Mouse (Mus musculus) CH12.LX (cell line): Measurements from ENCODE around the gene Tomm40. TPM values are rescaled to one million over a fixed set of nuclear protein-coding genes. Genes with fewer than 3 reads are reported as not detected.
A peak's percentile ranks its signal among the peaks of the same experiment; 100 is the strongest.

Experiments used
- DNase-seq: peaks from one replicate; pipeline ENCODE4 v3.0.0-alpha.2; 2013; ENCODE audit errors: extremely low read depth
- H3K27ac ChIP-seq: 2 replicates; pipeline ENCODE4 v1.5.1; 2012; ENCODE audit warnings: low read depth, mild to moderate bottlenecking, control low read depth, moderate library complexity; ENCODE audit not compliant: insufficient read depth
- H3K27me3 ChIP-seq: replicated peaks from 2 replicates; pipeline ENCODE3; 2012; ENCODE audit warnings: inconsistent platforms
- H3K36me3 ChIP-seq, 2 experiments: replicated peaks in 1 of 2; 2 replicates each; pipeline versions ENCODE3 to v1.6.1; 2012; ENCODE audit warnings: inconsistent platforms in 1 of 2, low read length in 1 of 2, mild to moderate bottlenecking in 1 of 2, mixed read lengths in 1 of 2, moderate library complexity in 1 of 2; ENCODE audit not compliant: control insufficient read depth in 1 of 2, insufficient read depth in 1 of 2
- H3K4me1 ChIP-seq, 2 experiments: 2 replicates each; pipeline ENCODE4 v1.6.1; 2012; ENCODE audit warnings: inconsistent platforms in 1 of 2, moderate library complexity in 1 of 2; ENCODE audit not compliant: insufficient read depth in 2 of 2, control insufficient read depth in 1 of 2
- H3K4me2 ChIP-seq: 2 replicates; pipeline ENCODE4 v1.6.1; 2012; ENCODE audit warnings: low read depth, mild to moderate bottlenecking, control low read depth; ENCODE audit not compliant: poor library complexity, insufficient read depth, severe bottlenecking
- H3K4me3 ChIP-seq, 3 experiments: fragments of 150-350 bp in 1 of 3; sonication (generic) in 1 of 3; replicated peaks in 1 of 3; 2 replicates each; pipeline versions ENCODE3 to v1.5.1; 2011 to 2012; ENCODE audit warnings: low read depth in 2 of 3, low read length in 2 of 3, mild to moderate bottlenecking in 2 of 3, moderate library complexity in 2 of 3, control low read depth in 1 of 3, improper control_type of control experiment in 1 of 3, inconsistent platforms in 1 of 3, mixed read lengths in 1 of 3; ENCODE audit not compliant: poor library complexity in 1 of 3
- H3K79me2 ChIP-seq: replicated peaks from 2 replicates; pipeline ENCODE4 v1.6.1; 2012; ENCODE audit warnings: mild to moderate bottlenecking, moderate library complexity; ENCODE audit not compliant: control insufficient read depth, poor library complexity, insufficient read depth, severe bottlenecking; ENCODE audit errors: extremely low read depth
- H3K9ac ChIP-seq: 2 replicates; pipeline ENCODE4 v1.6.1; 2012; ENCODE audit warnings: low read depth, mild to moderate bottlenecking, control low read depth, moderate library complexity; ENCODE audit not compliant: insufficient read depth
- H3K9me3 ChIP-seq: replicated peaks from 2 replicates; pipeline ENCODE3; 2012; ENCODE audit warnings: low read length, inconsistent platforms, mixed read lengths
- BHLHE40 ChIP-seq: IDR thresholded peaks from 2 replicates; pipeline ENCODE4 v1.6.1; 2011; ENCODE audit warnings: mild to moderate bottlenecking, low read depth, low read length, improper control_type of control experiment
- CHD1 ChIP-seq: IDR thresholded peaks from 2 replicates; pipeline ENCODE4 v1.6.1; 2012; ENCODE audit warnings: low read depth, low read length, improper control_type of control experiment, inconsistent platforms
- CHD2 ChIP-seq: IDR thresholded peaks from 2 replicates; pipeline ENCODE4 v1.6.1; 2011; ENCODE audit warnings: low read length, improper control_type of control experiment
- CTCF ChIP-seq, 2 experiments: IDR thresholded peaks in 1 of 2; conservative IDR thresholded peaks in 1 of 2; 2 replicates each; pipeline ENCODE4 v1.5.1; 2011 to 2012; ENCODE audit warnings: low read depth in 2 of 2, low read length in 2 of 2, improper control_type of control experiment in 1 of 2, inconsistent platforms in 1 of 2, mild to moderate bottlenecking in 1 of 2, moderate library complexity in 1 of 2
- E2F4 ChIP-seq: IDR thresholded peaks from 2 replicates; pipeline ENCODE4 v1.6.1; 2011; ENCODE audit warnings: low read depth, low read length, improper control_type of control experiment; ENCODE audit not compliant: insufficient replicate concordance
- ELF1 ChIP-seq: IDR thresholded peaks from 2 replicates; pipeline ENCODE4 v1.6.1; 2014; ENCODE audit warnings: low read depth, mild to moderate bottlenecking, inconsistent platforms, low read length, improper control_type of control experiment
- EP300 ChIP-seq: IDR thresholded peaks from 2 replicates; pipeline ENCODE4 v1.6.1; 2011; ENCODE audit warnings: low read length, improper control_type of control experiment
- ETS1 ChIP-seq: conservative IDR thresholded peaks from 2 replicates; pipeline ENCODE4 v1.6.1; 2012; ENCODE audit warnings: low read depth, mild to moderate bottlenecking, inconsistent platforms, low read length, improper control_type of control experiment, moderate library complexity
- GABPA ChIP-seq: IDR thresholded peaks from 2 replicates; pipeline ENCODE4 v1.6.1; 2012; ENCODE audit warnings: low read depth, low read length, improper control_type of control experiment, inconsistent platforms; ENCODE audit not compliant: insufficient replicate concordance
- HCFC1 ChIP-seq: IDR thresholded peaks from 2 replicates; pipeline ENCODE4 v1.6.1; 2012; ENCODE audit warnings: low read depth, mild to moderate bottlenecking, inconsistent platforms, low read length, improper control_type of control experiment
- IRF4 ChIP-seq: IDR thresholded peaks from 2 replicates; pipeline ENCODE4 v1.6.1; 2014; ENCODE audit warnings: low read depth, mild to moderate bottlenecking, inconsistent platforms, low read length, improper control_type of control experiment
- JUN ChIP-seq: IDR thresholded peaks from 2 replicates; pipeline ENCODE4 v1.6.1; 2011; ENCODE audit warnings: low read depth, mild to moderate bottlenecking, low read length, improper control_type of control experiment, moderate library complexity; ENCODE audit not compliant: insufficient read depth
- JUND ChIP-seq: conservative IDR thresholded peaks from 2 replicates; pipeline ENCODE4 v1.6.1; 2011; ENCODE audit warnings: low read depth, low read length, improper control_type of control experiment
- KAT2A ChIP-seq: IDR thresholded peaks from 2 replicates; pipeline ENCODE4 v1.6.1; 2012; ENCODE audit warnings: low read length, improper control_type of control experiment, inconsistent platforms; ENCODE audit not compliant: insufficient replicate concordance
- MAFK ChIP-seq: IDR thresholded peaks from 2 replicates; pipeline ENCODE4 v1.6.1; 2011; ENCODE audit warnings: low read length, improper control_type of control experiment; ENCODE audit not compliant: insufficient replicate concordance
- MAX ChIP-seq: IDR thresholded peaks from 2 replicates; pipeline ENCODE4 v1.6.1; 2011; ENCODE audit warnings: low read length, improper control_type of control experiment
- MAZ ChIP-seq: IDR thresholded peaks from 2 replicates; pipeline ENCODE4 v1.6.1; 2012; ENCODE audit warnings: low read depth, mild to moderate bottlenecking, inconsistent platforms, low read length, improper control_type of control experiment, moderate library complexity
- MEF2A ChIP-seq: IDR thresholded peaks from 2 replicates; pipeline ENCODE4 v1.6.1; 2014; ENCODE audit warnings: low read depth, mild to moderate bottlenecking, inconsistent platforms, low read length, improper control_type of control experiment, borderline replicate concordance
- MXI1 ChIP-seq: IDR thresholded peaks from 2 replicates; pipeline ENCODE4 v1.6.1; 2011; ENCODE audit warnings: mild to moderate bottlenecking, low read depth, low read length, improper control_type of control experiment
- MYC ChIP-seq: IDR thresholded peaks from 2 replicates; pipeline ENCODE4 v1.6.1; 2011; ENCODE audit warnings: low read depth, mild to moderate bottlenecking, improper control_type of control experiment, low read length
- NELFE ChIP-seq: IDR thresholded peaks from 2 replicates; pipeline ENCODE4 v1.6.1; 2011; ENCODE audit warnings: low read depth, low read length, improper control_type of control experiment
- NRF1 ChIP-seq: IDR thresholded peaks from 2 replicates; pipeline ENCODE4 v1.6.1; 2014; ENCODE audit warnings: low read depth, mild to moderate bottlenecking, inconsistent platforms, low read length, improper control_type of control experiment, moderate library complexity
- PAX5 ChIP-seq: IDR thresholded peaks from 2 replicates; pipeline ENCODE4 v1.6.1; 2012; ENCODE audit warnings: low read length, inconsistent platforms, mixed read lengths
- POLR2A ChIP-seq: IDR thresholded peaks from 2 replicates; pipeline ENCODE4 v1.6.1; 2011; ENCODE audit warnings: low read depth, mild to moderate bottlenecking, improper control_type of control experiment, low read length
- POLR2AphosphoS2 ChIP-seq: IDR thresholded peaks from 2 replicates; pipeline ENCODE4 v1.6.1; 2011; ENCODE audit warnings: low read depth, low read length, improper control_type of control experiment
- RAD21 ChIP-seq: IDR thresholded peaks from 2 replicates; pipeline ENCODE4 v1.6.1; 2011; ENCODE audit warnings: low read depth, mild to moderate bottlenecking, low read length, improper control_type of control experiment, moderate library complexity
- RCOR1 ChIP-seq: conservative IDR thresholded peaks from 2 replicates; pipeline ENCODE4 v1.6.1; 2012; ENCODE audit warnings: low read depth, mild to moderate bottlenecking, inconsistent platforms, low read length, improper control_type of control experiment
- SIN3A ChIP-seq: IDR thresholded peaks from 2 replicates; pipeline ENCODE4 v1.6.1; 2012; ENCODE audit warnings: low read length, improper control_type of control experiment, inconsistent platforms
- SMC3 ChIP-seq: IDR thresholded peaks from 2 replicates; pipeline ENCODE4 v1.6.1; 2011; ENCODE audit warnings: low read depth, low read length, improper control_type of control experiment
- TBP ChIP-seq: conservative IDR thresholded peaks from 2 replicates; pipeline ENCODE4 v1.6.1; 2011; ENCODE audit warnings: low read depth, low read length, improper control_type of control experiment
- TCF12 ChIP-seq: IDR thresholded peaks from 2 replicates; pipeline ENCODE4 v1.6.1; 2014; ENCODE audit warnings: low read depth, mild to moderate bottlenecking, inconsistent platforms, low read length, improper control_type of control experiment
- UBTF ChIP-seq: IDR thresholded peaks from 2 replicates; pipeline ENCODE4 v1.6.1; 2012; ENCODE audit warnings: low read depth, mild to moderate bottlenecking, inconsistent platforms, low read length, improper control_type of control experiment, moderate library complexity
- USF1 ChIP-seq: IDR thresholded peaks from 2 replicates; pipeline ENCODE4 v1.6.1; 2014; ENCODE audit warnings: low read depth, mild to moderate bottlenecking, inconsistent platforms, low read length, improper control_type of control experiment
- USF2 ChIP-seq: conservative IDR thresholded peaks from 2 replicates; pipeline ENCODE4 v1.6.1; 2011; ENCODE audit warnings: low read depth, low read length, improper control_type of control experiment
- ZC3H11A ChIP-seq: IDR thresholded peaks from 2 replicates; pipeline ENCODE4 v1.6.1; 2012; ENCODE audit warnings: low read depth, mild to moderate bottlenecking, inconsistent platforms, low read length, improper control_type of control experiment
- ZKSCAN1 ChIP-seq: IDR thresholded peaks from 2 replicates; pipeline ENCODE4 v1.6.1; 2012; ENCODE audit warnings: low read depth, inconsistent platforms, low read length, improper control_type of control experiment, borderline replicate concordance
- ZMIZ1 ChIP-seq: IDR thresholded peaks from 2 replicates; pipeline ENCODE4 v1.6.1; 2012; ENCODE audit warnings: low read depth, mild to moderate bottlenecking, inconsistent platforms, low read length, improper control_type of control experiment
- ZNF384 ChIP-seq: IDR thresholded peaks from 2 replicates; pipeline ENCODE4 v1.6.1; 2012; ENCODE audit warnings: low read depth, low read length, improper control_type of control experiment, inconsistent platforms
- dilution Hi-C: fragments of 300-500 bp; cut with MboI; formaldehyde crosslinking; loops from 2 replicates; pipeline ENCODE4 v1.14.3; 2020; ENCODE audit warnings: low sequenced_read_pairs; ENCODE audit not compliant: extremely low pct_unique_long_range_greater_than_20kb, extremely low pct_ligation_motif_present
- in situ Hi-C: fragments of 300-500 bp; cut with MboI; formaldehyde crosslinking; loops from 3 replicates; pipeline ENCODE4 v1.14.3; 2019; ENCODE audit warnings: low sequenced_read_pairs, low pct_ligation_motif_present, low pct_unique_long_range_greater_than_20kb, mixed read lengths
- polyA plus RNA-seq: library from polyadenylated mRNA; unstranded; fragments of >175 nt; gene quantifications from 2 replicates; pipeline ENCODE4 v1.2.1, GENCODE M21; 2012; ENCODE audit warnings: low read depth; ENCODE audit not compliant: insufficient read length
- total RNA-seq, 2 experiments: library from RNA; depleted of rRNA; stranded (reverse); fragments of 300-350 nt in 1 of 2; fragments of >200 nt in 1 of 2; gene quantifications; 2 replicates each; pipeline ENCODE4 v1.2.3; 2012 to 2014

The Tomm40 gene
- total and polyA plus RNA-seq, 3 experiments: 115 to 221 (median 179) TPM

GRCm38 (mm10) chr7:19716055-19716682 is 931 bp upstream of the Tomm40 start:
- H3K4me1 ChIP-seq: peaks cover 9 to 39% of the 10 kb centered on the region in 2 experiments; a peak in 3 of 4 replicates
- H3K4me2 ChIP-seq: peak overlapping the region; percentile 81
- dilution Hi-C loops (no loop called here), in situ Hi-C loops (no loop called here)
- H3K9me3 ChIP-seq: peaks cover 3% of the 10 kb centered on the region
- TF ChIP-seq EP300 (no peak), IRF4 (peak; percentile 75), PAX5 (no peak), MAZ (peak; percentile 93), SMC3 (no peak), SIN3A (peak; percentile 90), MXI1 (peak; percentile 73), KAT2A (0 out of 2 replicates have a peak, but pooled peaks have one; percentile 77), ELF1 (no peak), CHD1 (no peak), ZC3H11A (no peak), ZMIZ1 (peak; percentile 84), UBTF (no peak), MAFK (0 out of 2 replicates have a peak, but pooled peaks have one; percentile 15), USF2 (no peak), RAD21 (no peak), ZKSCAN1 (no peak), JUND (no peak; the same call in 1 of the 2 replicates), BHLHE40 (peak; percentile 67), JUN (0 out of 2 replicates have a peak, but pooled peaks have one; percentile 2), NELFE (peak; percentile 85), RCOR1 (no peak; the same call in 1 of the 2 replicates), TBP (peak; percentile 84), MAX (peak; percentile 67; the same call in 1 of the 2 replicates), HCFC1 (no peak; the same call in 1 of the 2 replicates), ZNF384 (peak; percentile 66), MYC (no peak; the same call in 1 of the 2 replicates), MEF2A (peak; percentile 92), POLR2A (peak; percentile 92), POLR2AphosphoS2 (no peak), E2F4 (no peak), ETS1 (peak; percentile 60), GABPA (no peak), CHD2 (peak; percentile 2; the same call in 1 of the 2 replicates), CTCF (conservative IDR thresholded peaks at IDR 0.05 in 1 of 2, IDR thresholded peaks at IDR 0.05 in 1 of 2; ENCODE audit: low read depth in 2 of 2, low read length in 2 of 2) (no peak), NRF1 (no peak), USF1 (no peak), TCF12 (peak; percentile 84)
- peak overlapping the region; percentile 69 for H3K9ac ChIP-seq
- H3K36me3 ChIP-seq: peaks cover 22 to 30% of the 10 kb centered on the region in 2 experiments
- peak overlapping the region; percentile 78 for H3K27ac ChIP-seq
- peak overlapping the region; percentile 52 to 64 (median 60) for H3K4me3 ChIP-seq
- peak; percentile 73 for DNase-seq
- H3K27me3 ChIP-seq: no peaks in the 10 kb centered on the region
- H3K79me2 ChIP-seq: peaks cover 18% of the 10 kb centered on the region
